Mouse (Mus musculus) heart, adult 11 months (tissue): ENCODE results near the gene Disp2.

Source experiments
- DNase-seq: peaks from one replicate; pipeline ENCODE4 v3.0.0; 2022

Disp2 gene

DNA sequence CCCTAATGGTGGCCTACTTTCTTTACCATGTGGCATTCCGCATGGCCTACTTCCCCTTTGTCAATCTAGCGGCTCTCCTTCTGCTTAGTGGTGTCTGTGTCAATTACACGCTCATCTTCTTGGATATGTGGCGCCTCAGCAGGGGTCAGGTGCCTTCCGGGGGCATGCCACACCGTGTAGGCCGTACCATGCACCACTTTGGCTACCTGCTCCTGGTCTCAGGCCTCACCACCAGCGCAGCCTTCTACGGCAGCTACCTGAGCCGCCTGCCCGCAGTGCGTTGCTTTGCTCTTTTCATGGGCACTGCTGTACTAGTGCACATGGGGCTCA, 10.7 kb downstream of the Disp2 start:
- DNase-seq: no peak

DNA sequence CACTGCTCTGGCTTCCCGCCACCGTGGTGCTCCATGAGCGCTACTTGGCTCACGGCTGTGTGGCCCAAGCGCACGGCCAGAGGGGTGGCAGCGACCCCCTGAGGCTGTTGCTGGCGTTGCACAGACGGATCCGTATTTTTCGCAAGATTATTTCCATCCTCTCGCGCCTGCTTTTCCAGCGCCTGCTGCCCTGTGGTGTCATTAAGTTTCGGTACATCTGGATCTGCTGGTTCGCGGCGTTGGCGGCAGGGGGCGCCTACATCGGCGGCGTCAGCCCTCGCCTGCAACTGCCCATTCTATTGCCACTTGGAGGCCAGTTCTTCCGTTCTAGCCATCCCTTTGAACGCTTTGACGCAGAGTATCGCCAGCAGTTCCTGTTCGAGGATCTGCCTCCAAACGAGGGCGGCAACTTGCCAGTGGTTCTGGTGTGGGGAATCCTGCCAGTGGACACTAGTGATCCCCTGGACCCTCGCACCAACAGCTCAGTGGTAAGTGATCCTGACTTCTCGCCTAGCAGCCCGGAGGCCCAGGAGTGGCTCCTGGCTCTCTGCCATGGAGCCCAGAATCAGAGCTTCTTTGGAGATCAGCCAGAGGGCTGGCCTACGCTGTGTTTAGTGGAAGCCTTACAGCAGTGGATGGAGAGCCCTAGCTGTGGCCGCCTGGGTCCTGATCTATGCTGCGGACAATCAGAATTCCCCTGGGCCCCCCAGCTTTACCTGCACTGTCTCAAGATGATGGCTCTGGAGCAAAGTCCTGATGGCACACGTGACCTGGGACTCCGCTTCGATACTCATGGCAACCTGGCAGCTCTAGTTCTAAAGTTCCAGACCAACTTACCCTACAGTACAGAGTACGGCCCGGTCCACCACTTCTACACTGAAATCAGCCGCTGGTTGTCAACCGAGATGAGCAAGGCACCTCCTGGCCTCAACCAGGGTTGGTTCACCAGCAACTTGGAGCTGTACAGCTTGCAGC, 11.3 kb downstream of the Disp2 start:
- peak; percentile 96 for DNase-seq

DNA sequence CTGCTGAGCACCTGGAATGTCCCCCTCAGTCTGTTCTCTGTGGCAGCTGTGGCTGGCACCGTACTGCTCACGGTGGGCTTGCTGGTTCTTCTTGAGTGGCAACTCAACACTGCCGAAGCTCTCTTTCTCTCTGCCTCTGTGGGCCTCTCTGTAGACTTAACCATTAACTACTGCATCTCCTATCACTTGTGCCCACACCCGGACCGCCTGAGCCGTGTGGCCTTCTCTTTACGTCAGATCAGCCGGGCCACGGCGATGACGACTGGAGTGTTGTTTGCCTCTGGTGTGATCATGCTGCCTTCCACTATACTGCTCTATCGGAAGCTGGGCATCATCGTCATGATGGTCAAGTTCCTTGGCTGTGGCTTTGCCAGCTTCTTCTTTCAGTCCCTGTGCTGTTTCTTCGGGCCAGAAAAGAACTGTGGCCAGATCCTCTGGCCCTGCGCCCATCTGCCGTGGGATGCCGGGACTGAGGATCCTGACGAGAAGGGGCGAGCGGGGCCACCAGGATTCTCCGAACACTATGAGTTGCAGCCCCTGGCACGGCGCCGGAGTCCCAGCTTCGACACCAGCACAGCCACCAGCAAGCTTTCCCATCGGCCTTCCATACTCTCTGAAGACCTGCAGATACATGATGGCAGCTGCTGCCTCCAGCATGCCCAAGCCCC, 12.2 kb downstream of the Disp2 start:
- DNase-seq: peak; percentile 88

DNA sequence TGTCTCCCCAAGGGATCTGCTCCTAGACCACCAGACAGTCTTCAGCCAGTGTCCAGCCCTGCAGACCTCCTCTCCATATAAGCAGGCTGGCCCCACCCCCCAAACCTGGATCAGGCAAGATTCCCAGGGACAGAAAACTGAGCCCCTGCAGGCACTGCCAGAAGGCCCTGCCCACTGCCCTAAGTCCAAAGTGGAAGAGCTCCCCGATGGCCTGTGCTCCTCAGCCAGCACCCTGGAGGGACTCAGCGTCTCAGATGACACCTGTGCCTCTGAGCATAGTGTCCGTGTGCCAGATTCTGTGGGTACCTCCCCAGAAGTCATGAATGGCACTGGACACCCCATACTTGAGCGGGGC, 12.7 kb downstream of the Disp2 start:
- no peak for DNase-seq

DNA sequence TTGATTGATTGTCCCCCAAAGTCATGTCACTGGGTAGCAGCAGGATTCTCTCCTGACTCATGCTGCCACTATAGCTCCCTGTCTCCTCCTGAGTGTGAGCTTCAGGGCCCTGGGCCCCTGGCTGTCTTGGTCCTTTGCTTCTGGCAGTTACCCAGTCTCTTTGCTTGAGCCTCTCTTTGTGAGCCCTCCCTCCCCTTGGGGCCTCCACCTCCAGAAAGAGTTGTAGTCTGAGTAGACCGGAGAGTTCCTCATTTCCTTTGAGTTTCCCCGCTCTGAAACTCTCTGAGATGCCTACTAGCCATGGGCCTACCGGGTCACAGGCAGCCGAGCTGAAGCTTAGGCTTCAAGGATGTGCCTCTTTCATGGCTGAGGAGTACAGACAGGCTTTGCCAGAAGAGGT, 14.1 kb downstream of the Disp2 start:
- DNase-seq: peak; percentile 60

DNA sequence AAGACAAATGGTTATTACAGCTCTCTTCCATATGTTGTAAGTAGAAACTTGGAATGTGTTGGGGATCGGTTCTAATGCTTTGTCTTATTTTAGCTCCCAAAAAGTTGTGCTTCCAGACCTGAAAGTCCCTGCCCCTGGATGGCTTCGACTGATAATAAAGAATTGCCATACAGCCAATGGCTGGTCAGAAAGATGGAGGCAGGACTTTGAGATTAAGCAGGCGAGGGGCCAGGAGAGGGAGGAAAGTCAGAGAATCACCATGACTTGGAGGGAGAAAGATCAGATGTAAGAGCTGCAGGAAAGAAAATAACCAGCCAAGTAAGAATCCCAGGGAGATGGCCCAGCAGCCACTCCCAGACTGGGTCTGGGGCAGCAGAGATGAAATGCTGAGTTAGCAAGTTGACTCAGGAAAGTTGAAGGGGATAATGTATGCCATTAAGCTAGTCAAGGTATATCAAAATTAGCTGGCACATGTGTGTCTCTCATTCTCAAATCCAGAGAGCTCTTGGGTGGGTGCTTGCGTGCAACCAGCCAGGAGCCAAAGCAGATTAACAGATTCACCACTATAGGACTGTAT, 23.1 kb downstream of the Disp2 start:
- peak; percentile 76 for DNase-seq

DNA sequence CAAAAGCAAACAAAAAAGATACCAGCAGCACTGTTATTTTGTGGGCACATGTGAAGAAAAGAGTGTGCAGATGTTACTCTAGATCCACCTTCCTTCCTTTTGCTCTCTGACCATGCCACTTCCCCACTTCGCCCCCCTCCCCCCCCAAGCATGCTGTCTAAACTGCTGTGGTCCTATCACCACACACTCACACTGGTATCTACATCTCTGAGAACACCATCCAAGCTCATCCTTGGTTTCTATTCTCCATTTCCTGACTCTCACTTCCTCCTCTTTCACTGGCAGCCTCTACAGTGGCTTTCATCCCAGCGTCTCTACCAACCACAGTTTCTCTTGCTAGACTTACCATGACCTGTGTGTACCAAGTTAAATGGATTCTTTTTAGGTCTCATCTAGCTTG, 25.0 kb downstream of the Disp2 start:
- peak; percentile 89 for DNase-seq

DNA sequence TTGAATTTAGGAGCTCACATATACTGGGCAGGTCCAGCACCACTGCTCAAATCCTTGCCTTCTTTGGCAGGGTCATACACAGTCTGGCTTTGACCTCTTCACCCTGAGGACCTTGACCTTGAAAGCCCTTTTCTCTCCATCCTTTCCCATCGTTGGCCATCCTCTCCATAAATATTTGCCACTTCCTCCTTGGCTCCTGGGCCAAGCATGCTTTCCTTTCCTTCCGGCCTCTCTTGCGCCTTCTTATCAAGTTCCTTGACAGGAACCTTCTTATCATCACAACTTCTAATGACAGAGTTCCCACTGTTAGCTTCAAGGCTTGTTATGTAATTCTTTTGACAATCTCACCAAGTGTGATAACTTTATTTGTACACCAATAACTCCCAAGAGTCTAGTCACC, 25.6 kb downstream of the Disp2 start:
- peak; percentile 85 for DNase-seq

DNA sequence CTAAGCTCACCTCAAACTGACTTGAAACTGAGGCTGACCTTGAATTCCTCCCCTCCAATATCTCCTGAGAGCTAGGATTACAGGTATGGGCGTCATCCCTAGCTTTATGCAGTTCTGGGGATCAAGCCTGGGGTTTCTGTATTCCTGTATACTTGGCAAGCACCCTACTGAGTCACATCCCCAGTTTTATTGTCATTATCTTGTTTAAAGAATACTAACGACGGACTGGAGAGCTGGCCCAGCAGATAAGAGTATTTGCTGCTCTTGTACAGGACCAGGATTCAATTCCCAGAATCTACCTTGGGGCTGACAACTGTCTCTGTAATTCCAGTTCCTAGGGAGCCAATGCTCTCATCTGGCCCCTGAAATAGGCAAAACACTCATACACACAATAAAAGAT, 26.2 kb downstream of the Disp2 start:
- no peak for DNase-seq

DNA sequence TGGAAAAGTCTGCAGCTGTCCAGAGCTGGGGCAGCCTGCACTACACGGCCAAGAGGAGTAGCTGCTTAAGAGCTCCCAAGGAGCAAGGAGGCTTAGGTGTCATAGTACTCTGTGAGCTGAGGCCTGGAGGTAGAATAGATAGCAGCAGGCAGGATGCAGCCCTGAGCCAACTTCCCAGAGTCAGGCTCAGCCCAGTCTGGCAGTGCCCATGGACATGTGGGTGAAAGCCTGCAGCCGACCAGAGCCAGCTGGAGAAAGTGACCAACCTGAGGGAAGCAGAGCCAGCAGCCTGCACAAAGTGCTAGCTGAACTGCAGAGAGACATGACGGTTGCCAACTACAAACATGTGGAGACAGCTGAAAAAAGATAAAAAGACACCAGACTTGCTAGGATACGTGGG, 27.3 kb downstream of the Disp2 start:
- peak; percentile 96 for DNase-seq

DNA sequence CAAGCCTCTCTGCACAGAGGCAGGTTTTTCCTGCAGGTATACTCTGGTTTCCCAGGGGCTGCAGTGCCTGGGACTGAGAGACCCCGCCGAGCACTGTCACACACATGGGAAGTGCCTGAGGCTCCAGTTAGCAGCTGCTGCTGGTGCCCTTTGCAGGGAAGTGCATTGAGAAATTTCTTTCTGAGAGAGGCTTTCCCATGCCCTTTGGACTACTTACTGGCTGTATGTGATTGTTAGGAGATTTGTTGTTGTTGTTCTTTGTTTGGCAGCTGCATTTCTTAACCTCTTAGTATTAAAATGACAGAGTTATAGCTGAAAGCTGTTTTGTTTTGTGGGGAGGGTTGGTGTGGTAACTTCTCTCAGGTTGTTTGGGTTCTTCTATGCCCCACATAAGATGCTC, 31.3 kb downstream of the Disp2 start:
- DNase-seq: peak; percentile 56

DNA sequence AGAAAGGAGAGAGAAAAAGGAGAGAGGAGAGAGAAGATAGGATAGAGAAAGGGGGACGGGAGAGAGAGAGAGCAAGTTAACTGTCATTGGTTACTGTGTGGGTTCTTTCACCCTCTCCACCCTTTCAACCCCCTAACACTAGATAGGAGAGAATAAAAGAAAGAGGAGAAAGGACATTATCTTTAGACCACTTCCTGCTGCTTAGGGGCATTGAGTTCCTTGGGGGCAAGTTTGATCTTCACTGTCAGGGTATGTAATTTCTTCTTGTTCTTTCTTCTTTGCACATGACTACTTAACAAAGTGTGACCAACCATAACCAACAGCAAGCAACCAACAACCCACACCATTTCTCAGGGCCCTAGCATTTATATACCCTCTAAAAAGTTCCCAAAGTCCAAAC, 33.2 kb downstream of the Disp2 start:
- peak; percentile 14 for DNase-seq

DNA sequence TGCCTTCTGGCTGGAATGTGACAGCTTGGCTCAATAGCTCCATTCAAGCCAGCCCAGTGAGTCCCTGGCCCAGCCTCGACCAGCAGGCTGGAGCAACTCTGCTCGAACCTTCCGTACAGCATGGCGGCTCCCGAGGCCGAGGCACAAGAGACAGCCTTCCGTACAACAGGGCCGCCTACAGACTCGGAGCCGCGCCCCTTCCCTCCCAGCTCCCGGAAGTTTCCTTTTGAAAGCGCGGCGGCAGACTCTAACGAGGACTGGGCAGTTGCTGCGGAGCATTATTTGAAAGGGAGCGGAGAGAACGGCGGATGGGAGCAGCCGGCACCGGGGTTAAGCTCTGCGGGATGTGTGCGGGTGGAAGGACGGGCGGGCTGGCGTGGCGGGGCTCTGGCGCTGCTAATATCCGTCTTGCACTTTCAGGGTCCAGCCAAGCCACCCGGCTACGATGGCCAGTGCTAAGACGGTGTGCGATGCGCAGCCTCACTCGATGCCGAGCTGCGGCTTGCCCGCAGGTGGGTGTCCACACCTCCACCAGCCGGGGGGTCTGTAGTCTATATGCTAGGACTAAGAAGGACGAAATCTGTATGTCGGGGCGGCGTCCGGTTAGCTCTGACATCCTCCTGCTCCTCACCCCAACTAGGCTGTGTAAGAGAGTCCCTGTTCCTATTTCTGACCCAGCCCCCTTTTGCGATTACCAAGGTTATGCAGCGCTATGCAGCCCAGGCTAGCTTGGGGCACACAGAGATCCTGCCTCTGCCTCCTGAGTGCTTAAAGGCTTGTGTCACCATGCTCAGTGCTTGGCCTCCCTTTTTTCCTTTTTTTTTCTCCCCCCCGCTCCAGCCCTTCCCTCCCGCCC, 34.7 kb downstream of the Disp2 start, which contains the start of gene Knstrn:
TSS of gene Knstrn (plus strand) at position 23 of the 856 bp plus-strand sequence.
- peak; percentile 98 for DNase-seq

DNA sequence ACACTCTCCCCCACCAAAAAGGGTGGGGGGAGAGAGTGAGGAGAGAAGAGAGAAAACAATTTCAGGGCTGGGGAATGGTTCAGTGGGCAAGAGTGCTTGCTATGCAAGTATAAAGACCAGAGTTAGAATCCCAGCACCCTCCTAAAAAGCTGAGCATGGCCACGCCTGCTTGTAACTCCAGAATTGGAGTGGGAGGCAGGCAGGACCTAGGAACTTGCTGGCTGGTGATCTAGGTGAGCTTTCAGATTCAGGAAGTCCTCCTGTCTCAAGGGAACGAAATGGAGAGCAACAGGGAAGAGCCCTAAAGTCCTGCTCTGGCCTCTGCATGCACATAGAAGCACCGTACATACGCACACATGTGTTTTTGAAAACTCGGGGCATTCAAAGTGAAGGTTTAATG, 43.3 kb downstream of the Disp2 start:
- peak; percentile 74 for DNase-seq

DNA sequence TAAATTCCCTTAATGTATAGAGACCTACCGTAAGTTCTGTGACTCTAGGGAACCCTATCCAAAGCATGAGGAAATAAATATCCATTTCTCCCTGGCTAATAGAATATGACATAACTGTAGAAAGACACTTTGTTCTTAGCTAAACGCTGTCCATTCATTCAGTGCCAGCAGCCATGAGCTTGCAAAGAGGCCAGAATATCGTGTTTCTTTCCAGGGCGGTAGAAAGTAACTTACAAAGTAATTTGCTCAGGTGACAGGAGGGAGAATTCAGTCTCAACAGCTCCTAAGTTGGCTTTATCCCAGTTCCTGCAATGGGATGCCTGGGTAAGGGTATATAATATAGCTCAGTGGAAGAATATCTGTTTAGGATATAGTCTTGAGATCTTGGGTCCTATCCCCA, 44.9 kb downstream of the Disp2 start:
- DNase-seq: peak; percentile 55

DNA sequence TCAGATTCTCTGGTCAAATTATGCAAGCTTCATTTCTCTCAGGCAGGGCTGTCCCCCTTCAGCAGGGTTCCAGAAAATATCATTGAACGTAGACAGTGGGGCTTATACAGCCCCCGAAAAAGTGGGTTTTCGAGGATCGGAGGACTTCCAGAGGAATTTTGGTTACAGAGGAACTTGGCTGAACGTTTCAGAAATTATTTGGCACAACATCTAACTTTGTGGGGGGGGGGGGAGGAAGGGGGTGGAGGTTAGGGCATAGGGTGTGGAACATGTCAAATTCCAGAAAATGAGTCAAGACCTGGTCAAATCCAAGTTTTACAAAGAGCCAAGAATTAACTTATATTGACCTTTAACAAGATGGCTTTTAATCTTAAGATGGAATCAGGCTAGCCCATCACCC, 49.6 kb downstream of the Disp2 start:
- DNase-seq: peak; percentile 56

DNA sequence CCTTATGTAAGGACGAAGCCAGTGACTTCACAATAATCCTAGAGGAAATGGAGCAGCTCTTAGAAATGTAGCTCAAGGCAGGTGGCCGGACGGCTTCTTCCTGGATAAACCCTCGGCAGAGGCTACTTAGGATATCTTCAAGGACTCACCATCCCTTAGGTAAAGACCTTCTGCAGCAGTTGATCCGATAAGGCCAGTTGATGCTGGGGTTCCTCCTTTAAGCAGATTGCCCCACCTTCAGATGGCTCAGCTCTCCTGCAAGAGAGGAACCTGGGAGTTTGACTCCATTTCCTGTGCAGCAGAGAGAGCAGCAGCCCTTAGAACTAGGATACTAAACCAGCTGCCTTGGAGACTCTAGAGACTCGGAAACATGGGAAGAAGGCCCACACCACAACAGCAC, 54.5 kb downstream of the Disp2 start:
- DNase-seq: no peak

DNA sequence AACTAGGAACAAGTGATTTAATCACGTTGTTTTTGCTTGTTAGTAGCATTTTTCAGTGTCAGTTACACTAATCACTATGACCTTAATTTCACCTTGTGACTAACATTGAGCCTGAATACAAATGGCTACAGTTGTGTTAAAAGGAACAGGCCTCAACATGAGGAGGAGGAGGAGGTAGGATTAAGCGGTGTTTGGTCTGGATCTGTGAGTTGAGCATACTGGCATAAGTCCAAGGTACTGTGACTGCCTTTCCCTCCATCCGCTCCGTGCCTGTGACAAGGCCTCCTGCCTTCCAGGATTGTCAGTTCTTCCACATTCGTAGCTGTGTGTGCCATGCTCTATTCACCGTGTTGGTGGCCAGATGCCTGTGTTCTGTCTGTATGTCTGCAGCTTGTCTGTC, 55.6 kb downstream of the Disp2 start:
- DNase-seq: no peak

DNA sequence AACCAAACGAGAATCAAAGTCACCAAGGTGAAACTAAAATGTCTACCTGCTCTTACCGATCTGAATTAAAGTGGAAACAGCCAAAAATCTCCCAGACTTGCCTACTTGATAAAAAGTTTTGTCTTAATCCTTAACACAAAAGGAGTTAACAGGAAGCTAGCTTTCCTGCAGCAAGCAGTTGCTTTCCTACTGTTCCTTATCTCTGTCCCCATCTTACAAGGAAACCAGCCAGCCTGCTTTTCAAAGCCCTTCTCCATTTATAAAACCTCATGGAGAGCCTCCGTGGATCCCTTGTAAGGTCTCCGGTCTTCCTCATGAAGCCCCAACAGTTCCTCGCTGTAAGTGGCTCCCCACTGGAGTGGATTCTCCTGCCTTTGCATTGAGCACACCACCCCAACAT, 58.8 kb downstream of the Disp2 start:
- DNase-seq: no peak

DNA sequence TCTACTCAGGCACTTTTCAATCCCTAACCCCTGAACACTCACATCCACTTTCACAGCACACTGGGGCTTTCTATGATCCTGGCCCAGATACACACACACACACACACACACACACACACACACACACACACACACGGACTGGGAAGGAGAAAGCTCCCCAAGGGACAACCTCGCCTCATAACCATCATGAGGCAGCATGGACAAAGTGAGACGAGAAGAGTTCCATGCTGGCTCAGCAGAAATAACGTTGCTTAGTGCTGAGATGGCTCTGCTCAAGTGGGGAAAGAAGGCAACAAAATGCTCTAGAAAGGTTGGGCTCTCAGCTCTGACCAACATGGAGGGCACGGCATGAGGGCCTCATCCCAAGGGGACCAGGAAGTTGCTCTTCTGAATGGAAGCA, 61.7 kb downstream of the Disp2 start:
- DNase-seq: no peak

DNA sequence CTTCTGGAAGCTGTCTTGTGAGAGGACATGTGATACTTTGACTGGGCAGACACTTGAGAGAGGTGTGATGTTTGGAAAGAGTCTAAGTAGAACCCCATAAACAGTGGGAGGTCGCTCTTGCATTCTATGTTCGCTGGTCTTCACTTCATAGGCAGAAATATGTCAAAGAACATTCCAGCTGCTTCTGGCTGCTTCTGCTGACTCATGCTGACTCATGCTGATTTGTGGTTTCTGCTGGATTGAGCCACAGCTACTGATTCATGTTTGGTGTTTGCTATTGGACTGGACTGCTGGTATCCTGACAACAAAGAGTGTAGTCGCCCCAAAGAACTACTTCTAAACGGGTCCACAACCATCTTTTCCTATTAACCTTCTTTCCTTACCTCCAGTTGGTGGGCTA, 62.3 kb downstream of the Disp2 start:
- no peak for DNase-seq

DNA sequence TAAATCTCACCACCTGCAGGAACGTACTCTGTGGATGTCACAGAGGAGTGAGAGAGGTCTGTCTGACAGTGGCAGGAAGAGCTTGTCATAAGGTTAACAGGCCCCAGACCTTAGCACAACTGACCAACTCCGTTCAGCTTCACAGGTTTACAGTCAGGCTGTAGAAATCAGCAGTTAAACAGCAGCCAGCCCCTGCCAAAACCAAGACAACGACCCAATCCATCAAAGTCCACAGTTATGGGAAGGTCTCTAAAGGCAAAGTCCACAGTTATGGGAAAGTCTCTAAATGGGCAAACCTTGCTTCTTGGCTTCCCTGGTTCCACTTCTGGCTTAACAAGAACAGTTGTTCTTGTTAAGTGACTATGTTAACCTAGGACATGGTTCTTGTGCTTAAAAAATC, 64.9 kb downstream of the Disp2 start:
- DNase-seq: no peak

DNA sequence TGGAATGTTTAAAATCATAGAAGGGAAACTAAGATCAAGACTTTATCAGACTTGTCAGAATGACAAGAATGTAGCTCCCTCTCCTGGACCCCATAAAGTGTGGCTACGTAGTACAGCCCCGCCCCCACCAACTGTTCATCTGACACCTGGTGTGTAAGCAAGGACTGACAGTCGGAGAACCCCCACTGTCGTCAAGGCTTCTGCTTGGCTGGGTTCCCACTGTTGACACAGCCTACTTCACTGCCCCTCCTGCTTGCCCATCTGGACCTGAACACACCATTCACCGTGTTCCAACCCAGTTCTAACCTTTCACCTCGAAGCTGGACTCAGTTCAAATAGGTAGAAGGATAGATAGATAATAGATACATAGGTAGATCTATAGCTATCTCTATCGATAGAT, 66.7 kb downstream of the Disp2 start:
- DNase-seq: no peak
